Mouse (Mus musculus) thymus, adult 2 months (tissue): Measurements from ENCODE around the gene Mgat4b.

Experiments used
- CTCF ChIP-seq: fragments of 200-500 bp; IDR thresholded peaks from 2 replicates; pipeline ENCODE4 v1.5.1; 2012; ENCODE audit warnings: mild to moderate bottlenecking, control low read depth, low read length, moderate library complexity, borderline replicate concordance; ENCODE audit not compliant: control insufficient read depth, poor library complexity, insufficient read depth; ENCODE audit errors: extremely low read depth
- POLR2A ChIP-seq: fragments of 200-500 bp; IDR thresholded peaks from 2 replicates; pipeline ENCODE4 v1.6.1; 2012; ENCODE audit warnings: mild to moderate bottlenecking, low read length, control low read depth, moderate library complexity; ENCODE audit not compliant: control insufficient read depth, poor library complexity, insufficient read depth; ENCODE audit errors: extremely low read depth

DNA sequence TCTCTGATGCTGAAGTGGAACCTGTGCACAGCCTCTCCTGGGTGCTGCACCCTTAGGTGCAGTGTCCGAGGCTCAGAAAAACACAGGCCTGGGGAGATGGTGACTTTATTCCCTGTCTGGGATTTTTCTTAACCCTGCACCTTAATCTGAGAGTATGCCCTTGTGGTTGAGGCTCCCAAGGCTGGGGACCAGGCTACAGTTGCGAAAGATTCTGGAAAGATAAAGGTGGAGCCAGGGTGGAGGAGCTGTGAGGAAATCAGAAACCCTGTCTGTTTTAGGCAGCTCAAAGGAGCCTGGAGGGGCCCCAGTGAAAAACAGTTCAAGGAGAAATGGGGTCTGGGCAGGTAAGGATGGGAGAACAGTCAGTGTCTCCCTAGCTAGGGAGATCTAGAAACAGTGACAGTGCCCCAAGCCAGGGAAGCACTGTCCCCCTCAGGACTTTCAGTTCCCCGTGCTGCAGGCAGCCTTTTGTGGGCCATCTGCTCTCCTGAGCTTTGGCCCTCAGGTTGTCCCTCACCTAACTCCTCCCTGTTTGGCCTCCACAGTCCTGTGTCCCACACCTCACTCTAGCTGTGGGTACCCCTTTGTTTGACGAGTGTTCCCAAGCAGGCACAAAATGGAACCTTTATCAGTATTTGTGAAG is 6.2 kb downstream of the Mgat4b start:
- TF ChIP-seq CTCF = no peak
- TF ChIP-seq POLR2A = no peak
